ENCODE assay signal across 8 mouse cellular contexts in the genomic region with DNA sequence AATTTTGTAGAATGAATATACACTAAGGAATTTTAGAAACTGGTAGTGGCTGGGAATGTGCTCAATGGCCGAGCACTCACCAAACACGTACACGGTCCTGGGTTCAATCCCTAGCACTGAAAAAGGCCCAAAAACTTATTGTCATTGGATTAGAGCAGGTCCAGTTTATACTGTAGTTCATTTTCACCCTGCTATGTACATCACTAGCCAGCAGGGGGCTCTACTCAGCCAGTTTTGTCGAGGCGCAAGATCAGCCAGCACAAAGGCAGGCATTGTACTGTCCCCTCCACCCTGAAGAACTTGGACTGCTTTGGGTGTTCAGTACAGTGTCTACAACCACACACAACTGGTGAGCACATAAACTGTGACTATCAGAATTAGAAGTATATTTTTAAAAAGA. TPM values are rescaled to one million over a fixed set of nuclear protein-coding genes. Genes with fewer than 3 reads are reported as not detected.
DNase-seq lines count a peak whose midpoint lies in the region; ATAC-seq and TF ChIP-seq lines count a peak whose summit lies in the region.

No protein-coding gene starts in this region.

- H3K27me3 ChIP-seq in forebrain, embryonic 16.5 days (replicated peaks; ENCODE audit: control insufficient read depth, insufficient read depth, low read length) = no peaks in the 10 kb centered on the region
- H3K27me3 ChIP-seq in kidney, adult 2 months (replicated peaks; ENCODE audit: control insufficient read depth, insufficient read depth, low read length) = no peaks in the 10 kb centered on the region
- H3K27me3 ChIP-seq in limb, embryonic 13.5 days = peaks cover 9% of the 10 kb centered on the region

- H3K36me3 ChIP-seq in forebrain, embryonic 16.5 days (ENCODE audit: control insufficient read depth, insufficient read depth) = 0 out of 2 replicates have a peak, but pooled peaks cover 3% of the 10 kb centered on the region
- no peaks in the 10 kb centered on the region for H3K36me3 ChIP-seq in kidney, adult 2 months (ENCODE audit: control insufficient read depth, insufficient read depth, low read length)
- peaks cover 4% of the 10 kb centered on the region; the same call in 1 of the 2 replicates for H3K36me3 ChIP-seq in limb, embryonic 13.5 days

- H3K4me3 ChIP-seq in forebrain, embryonic 16.5 days (replicated peaks; ENCODE audit: low read length) = no peak overlapping the region
- no peak overlapping the region for H3K4me3 ChIP-seq in kidney, adult 2 months (ENCODE audit: insufficient read depth, low read depth, low read length)
- H3K4me3 ChIP-seq in limb, embryonic 13.5 days = no peak overlapping the region

- no peaks in the 10 kb centered on the region for H3K9me3 ChIP-seq in forebrain, embryonic 16.5 days (ENCODE audit: control insufficient read depth, low read length)
- H3K9me3 ChIP-seq in limb, embryonic 13.5 days = no peaks in the 10 kb centered on the region

- no peak overlapping the region for H3K9ac ChIP-seq in forebrain, embryonic 16.5 days (replicated peaks; ENCODE audit: low read depth, low read length)
- no peak overlapping the region for H3K9ac ChIP-seq in limb, embryonic 13.5 days

- peak; percentile 85 for TF ChIP-seq CTCF in kidney, adult 2 months (conservative IDR thresholded peaks at IDR 0.05; ENCODE audit: insufficient read depth, insufficient read length, low read depth, low read length)

- no peak overlapping the region for H3K4me2 ChIP-seq in forebrain, embryonic 16.5 days (ENCODE audit: low read length)
- H3K4me2 ChIP-seq in limb, embryonic 13.5 days (replicated peaks) = no peak overlapping the region

- peak; percentile 84 for ATAC-seq in forebrain, embryonic 16.5 days
- peak; percentile 76 for ATAC-seq in limb, embryonic 13.5 days (ENCODE audit: low FRiP score, low read depth)

- DNase-seq in B cell, adult 2 months = peak; percentile 71 to 73
- DNase-seq in Muller cell, postnatal 12 days (ENCODE audit: inconsistent ontology term) = peak; percentile 56
- peak; percentile 75 for DNase-seq in cerebellum, adult 8-10 months
- DNase-seq in kidney, adult 2 months = peak; percentile 65
- peak; percentile 47 to 58 for DNase-seq in natural killer cell, adult 2 months (ENCODE audit: low spot score in 2 of 2)
- DNase-seq in testis, postnatal 10 days (ENCODE audit: low spot score) = peak; percentile 72

- H3K4me1 ChIP-seq in forebrain, embryonic 16.5 days (replicated peaks; ENCODE audit: control insufficient read depth, insufficient read depth, low read length) = no peaks in the 10 kb centered on the region
- H3K4me1 ChIP-seq in kidney, adult 2 months (ENCODE audit: control insufficient read depth, insufficient read depth, low read length) = no peaks in the 10 kb centered on the region
- H3K4me1 ChIP-seq in limb, embryonic 13.5 days = no peaks in the 10 kb centered on the region

- no peak overlapping the region for H3K27ac ChIP-seq in forebrain, embryonic 16.5 days (ENCODE audit: low read length)
- no peak overlapping the region for H3K27ac ChIP-seq in kidney, adult 2 months (ENCODE audit: insufficient read depth, low read depth, low read length)
- no peak overlapping the region for H3K27ac ChIP-seq in limb, embryonic 13.5 days

- 4% methylated on average over 5 of the region's 5 CpGs for WGBS in forebrain, embryonic 16.5 days
- WGBS in kidney, adult 2 months = 10% methylated on average over 5 of the region's 5 CpGs
- WGBS in limb, embryonic 13.5 days = 11% methylated on average over 5 of the region's 5 CpGs

- no peak for TF ChIP-seq POLR2A in kidney, adult 2 months (IDR thresholded peaks at IDR 0.05; ENCODE audit: low read depth, low read length)

RNA-seq across cellular contexts. Expression of a gene that starts 6.8 kb away (rescaled TPM):
- 28.5 and 31.6 TPM in 2 replicates for polyA plus RNA-seq in forebrain, embryonic 16.5 days (2015; fragmentation: Nextera tagmentation; extraction: Ambion mirVana)
- 40.8 and 48.0 TPM in 2 replicates for polyA plus RNA-seq in kidney, adult 2 months (2012; rRNA removed)
- polyA plus RNA-seq in limb, embryonic 13.5 days (2015; fragmentation: Nextera tagmentation; extraction: Ambion mirVana) = 10.7 and 12.4 TPM in 2 replicates

RNA-seq across cellular contexts. Expression of a gene that starts 53.8 kb away (rescaled TPM):
- polyA plus RNA-seq in forebrain, embryonic 16.5 days (2015; fragmentation: Nextera tagmentation; extraction: Ambion mirVana) = 2.4 and 3.1 TPM in 2 replicates
- polyA plus RNA-seq in kidney, adult 2 months (2012; rRNA removed) = 3.1 and 5.3 TPM in 2 replicates
- polyA plus RNA-seq in limb, embryonic 13.5 days (2015; fragmentation: Nextera tagmentation; extraction: Ambion mirVana) = 4.0 and 4.1 TPM in 2 replicates

RNA-seq across cellular contexts. Expression of a gene that starts 53.8 kb away (rescaled TPM):
- polyA plus RNA-seq in forebrain, embryonic 16.5 days (2015; fragmentation: Nextera tagmentation; extraction: Ambion mirVana) = 0.37 and 0.73 TPM in 2 replicates
- polyA plus RNA-seq in kidney, adult 2 months (2012; rRNA removed) = 0.16 and 0.30 TPM in 2 replicates
- polyA plus RNA-seq in limb, embryonic 13.5 days (2015; fragmentation: Nextera tagmentation; extraction: Ambion mirVana) = 0.84 and 0.99 TPM in 2 replicates
